Mouse (Mus musculus) lung, adult 2 months (tissue): Measurements from ENCODE around the gene Ubp1. TPM values are rescaled to one million over a fixed set of nuclear protein-coding genes. Genes with fewer than 3 reads are reported as not detected.

Experiments
- DNase-seq: peaks from one replicate; pipeline ENCODE4 v3.0.0; 2022
- H3K4me1 ChIP-seq: fragments of 200-500 bp; 2 replicates; pipeline ENCODE4 v1.6.1; 2011; ENCODE audit warnings: low read length; ENCODE audit not compliant: control insufficient read depth, insufficient read depth
- H3K4me3 ChIP-seq: fragments of 200-500 bp; replicated peaks from 2 replicates; pipeline ENCODE3; 2011; ENCODE audit warnings: low read depth, mild to moderate bottlenecking, control low read depth, low read length; ENCODE audit errors: extremely low read depth
- CTCF ChIP-seq: fragments of 200-500 bp; IDR thresholded peaks from 2 replicates; pipeline ENCODE4 v1.5.1; 2011; ENCODE audit warnings: mild to moderate bottlenecking, low read length, control low read depth; ENCODE audit not compliant: insufficient read depth
- POLR2A ChIP-seq: fragments of 200-500 bp; IDR thresholded peaks from 2 replicates; pipeline ENCODE4 v1.6.1; 2011; ENCODE audit warnings: low read depth, mild to moderate bottlenecking, control low read depth, low read length, borderline replicate concordance; ENCODE audit errors: extremely low read depth
- WGBS: fragments of 180-500 bp; shearing (Covaris S2); methylation state at CpG from one replicate; pipeline ENCODE4 v1.1.7; 2018; 5-methylcytosine and 5-hydroxymethylcytosine counted together
- polyA plus RNA-seq: library from polyadenylated mRNA; depleted of rRNA; stranded (reverse); fragments of >200 nt; gene quantifications from 2 replicates; pipeline ENCODE4 v1.2.3, GENCODE M21; 2012

Ubp1 gene
- polyA plus RNA-seq, 1 experiment, result 55.9 TPM

- H3K4me3 ChIP-seq, result no peak overlapping the region
- H3K4me1 ChIP-seq, result peaks cover 3% of the 10 kb centered on the region
- no peak for DNase-seq
- 61% methylated on average over 7 of the region's 7 CpGs for WGBS
- TF ChIP-seq CTCF, result no peak
- TF ChIP-seq POLR2A, result no peak
Measured at GRCm38 (mm10) chr9:113978656-113979055, 47.9 kb downstream of the Ubp1 start.

- no peak overlapping the region for H3K4me3 ChIP-seq
- peaks cover 3% of the 10 kb centered on the region for H3K4me1 ChIP-seq
- TF ChIP-seq POLR2A, result no peak
- TF ChIP-seq CTCF, result no peak
- 90% methylated on average over 13 of the region's 13 CpGs for WGBS
- no peak for DNase-seq
Measured at GRCm38 (mm10) chr9:113979356-113979755, 48.6 kb downstream of the Ubp1 start.

GRCm38 (mm10) chr9:113981099-113981880 is 50.6 kb downstream of the Ubp1 start:
- Histone ChIP-seq H3K4me3 (no peak overlapping the region), H3K4me1 (peaks cover 3% of the 10 kb centered on the region)
- WGBS, result 48% methylated on average over 16 of the region's 16 CpGs
- TF ChIP-seq CTCF, result no peak
- TF ChIP-seq POLR2A, result no peak
- no peak for DNase-seq

- no peak for DNase-seq
- Histone ChIP-seq H3K4me3 (no peak overlapping the region), H3K4me1 (peaks cover 3% of the 10 kb centered on the region)
- no peak for TF ChIP-seq POLR2A
- TF ChIP-seq CTCF, result no peak
- 70% methylated on average over 2 of the region's 2 CpGs for WGBS
Measured at GRCm38 (mm10) chr9:113982451-113982850, 51.7 kb downstream of the Ubp1 start.

- no peak for DNase-seq
- Histone ChIP-seq H3K4me1 (peaks cover 3% of the 10 kb centered on the region), H3K4me3 (no peak overlapping the region)
- WGBS, result 75% methylated on average over 11 of the region's 11 CpGs
- TF ChIP-seq CTCF (no peak), POLR2A (no peak)
Measured at GRCm38 (mm10) chr9:113982883-113983670, 52.3 kb downstream of the Ubp1 start.

GRCm38 (mm10) chr9:113984946-113985620 is 54.3 kb downstream of the Ubp1 start:
- no peak for DNase-seq
- no peak for TF ChIP-seq POLR2A
- no peak for TF ChIP-seq CTCF
- WGBS, result 76% methylated on average over 13 of the region's 13 CpGs
- Histone ChIP-seq H3K4me1 (peaks cover 3% of the 10 kb centered on the region), H3K4me3 (no peak overlapping the region)

- peak; percentile 83 for DNase-seq
- TF ChIP-seq POLR2A, result no peak
- peak; percentile 87 for TF ChIP-seq CTCF
- H3K4me3 ChIP-seq, result no peak overlapping the region
- 21% methylated on average over 18 of the region's 18 CpGs for WGBS
- no peaks in the 10 kb centered on the region for H3K4me1 ChIP-seq
Measured at GRCm38 (mm10) chr9:113990547-113991248, 60.0 kb downstream of the Ubp1 start.

GRCm38 (mm10) chr9:113992810-113993209 is 62.1 kb downstream of the Ubp1 start:
- TF ChIP-seq CTCF (no peak), POLR2A (no peak)
- no peak for DNase-seq
- WGBS, result 89% methylated on average over 7 of the region's 7 CpGs

GRCm38 (mm10) chr9:113998311-113998710 is 67.6 kb downstream of the Ubp1 start:
- 69% methylated on average over 2 of the region's 2 CpGs for WGBS
- TF ChIP-seq CTCF (peak; percentile 20; the same call in 1 of the 2 replicates), POLR2A (no peak)
- no peak for DNase-seq
- H3K4me3 ChIP-seq, result no peak overlapping the region
- no peaks in the 10 kb centered on the region for H3K4me1 ChIP-seq

More at GRCm38 (mm10) chr9:113992810-113993209, 62.1 kb downstream of the Ubp1 start:
- H3K4me1 ChIP-seq, result no peaks in the 10 kb centered on the region
- no peak overlapping the region for H3K4me3 ChIP-seq
